Mouse (Mus musculus) regulatory T cell (primary cell): ENCODE measurements at regions not wholly inside any gene's neighbourhood (a gene's known extent, or its start where the extent isn't known, plus 50 kb on each side); places are given as distances from the start of the nearest gene placed in this dataset.
"Not testable (repeated sequence)": the region's sequence is repeated elsewhere in the genome, so short reads cannot be mapped to it uniquely, and the experiment has no call there.

Experiments used
- in situ Hi-C: fragments of 300-600 bp; cut with MboI, MseI; formaldehyde crosslinking; loops from one replicate; pipeline ENCODE4 v1.15.1; 2025; ENCODE audit warnings: high pct_unique_total_duplicates

DNA sequence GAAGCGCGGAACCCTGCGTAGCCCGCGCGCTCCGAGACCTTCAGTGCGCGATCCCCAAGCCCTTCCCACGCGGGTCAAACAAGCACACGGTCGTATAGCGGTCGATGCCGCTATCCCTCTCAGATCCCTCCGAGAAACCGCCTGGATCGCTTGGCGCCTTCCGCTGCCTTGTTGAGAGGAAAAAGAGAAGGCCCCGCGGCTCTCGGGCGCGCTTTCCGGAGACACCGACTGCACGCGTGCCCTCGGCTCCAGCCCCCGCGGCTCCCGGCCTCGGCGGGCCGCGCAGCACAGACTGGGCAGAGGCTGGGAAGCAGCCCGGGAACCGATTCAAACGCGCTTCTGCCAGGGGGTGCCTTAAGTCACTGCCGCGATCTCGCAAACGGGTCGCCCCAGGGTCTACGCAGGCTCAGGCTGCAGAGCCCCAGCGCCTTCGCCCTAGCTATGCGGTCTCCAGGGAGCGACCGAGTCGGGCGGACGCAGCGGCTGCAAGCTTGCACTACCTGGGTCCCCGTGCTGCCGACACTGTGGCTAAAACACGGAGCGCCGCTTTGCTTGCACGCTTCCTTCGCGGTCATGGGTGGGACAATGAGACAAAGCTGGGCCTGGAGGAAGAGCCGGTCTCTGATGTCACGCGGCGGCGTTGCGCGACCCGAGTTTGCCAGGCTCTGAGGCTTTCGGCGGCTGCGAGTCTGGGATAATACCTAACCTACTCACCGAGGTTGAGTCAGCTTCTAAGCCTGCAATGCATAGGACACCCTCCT, 87.3 kb downstream of the Crisp4 start:
- in situ Hi-C loops: no loop called here

DNA sequence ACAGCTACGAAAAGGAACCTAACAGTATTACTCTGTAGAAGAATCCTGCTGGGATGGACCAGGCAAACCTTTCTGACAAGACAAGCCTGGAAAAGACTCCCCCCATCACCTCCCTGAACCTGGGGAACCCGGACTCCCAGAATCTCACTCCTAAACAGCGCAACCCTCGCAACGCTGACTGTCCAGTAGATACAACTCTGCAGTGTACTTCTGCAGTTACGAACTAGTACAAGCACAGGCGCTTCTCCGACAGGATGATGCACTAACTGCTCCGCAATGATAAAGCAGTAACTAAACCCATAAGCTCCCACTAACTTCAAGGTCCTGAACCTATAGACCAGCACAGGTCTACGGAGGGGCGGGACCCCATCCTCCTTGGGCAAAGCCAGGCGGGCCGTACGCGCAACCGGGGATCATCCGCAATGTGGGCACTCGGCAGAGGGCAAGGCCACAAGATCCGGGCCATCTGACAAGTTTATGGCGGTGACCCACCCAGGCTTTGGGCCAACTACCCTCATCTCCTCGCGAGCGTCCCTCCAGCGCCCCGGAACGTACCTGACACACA, 88.0 kb downstream of the Crisp4 start:
- in situ Hi-C loops: no loop called here

DNA sequence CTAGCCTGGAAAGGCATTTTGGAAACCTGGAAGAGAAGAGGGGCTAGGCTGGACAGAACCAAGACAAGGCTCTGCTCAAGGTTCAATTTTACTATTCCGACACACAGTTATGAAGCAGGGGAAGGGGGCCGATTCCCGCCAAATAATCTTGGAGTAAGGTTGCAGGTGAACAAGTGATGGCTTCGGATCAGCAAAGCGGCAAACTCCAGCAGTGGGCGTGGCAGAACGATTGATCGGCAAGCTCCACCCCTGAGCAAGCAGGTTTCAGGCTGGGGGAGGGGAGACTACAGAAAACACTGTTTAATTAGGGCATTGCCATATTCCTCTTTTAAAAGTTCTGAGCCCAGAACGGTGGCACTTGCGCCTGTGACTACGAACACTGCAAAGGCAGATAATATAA, 88.7 kb downstream of the Crisp4 start:
- in situ Hi-C loops: not testable (repeated sequence)

DNA sequence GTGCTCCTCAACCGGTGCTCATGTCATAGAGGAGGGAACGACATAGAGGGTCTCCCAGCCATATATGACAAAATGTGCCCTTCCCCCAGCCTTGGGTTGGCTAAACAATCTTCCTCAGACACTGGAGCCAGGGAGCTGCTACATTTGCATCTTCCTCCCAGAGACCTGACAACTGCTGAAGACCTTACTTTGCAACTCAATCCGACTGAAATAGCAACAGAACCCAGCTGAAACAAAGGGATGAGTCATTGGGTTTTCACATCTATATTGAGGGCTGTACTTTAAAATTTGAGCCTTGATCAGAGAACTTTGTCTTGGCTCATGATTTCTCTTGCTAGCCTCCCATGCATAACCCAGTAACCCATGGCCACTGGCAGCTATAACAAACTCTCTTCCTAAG, 115.5 kb downstream of the Crisp4 start:
- in situ Hi-C loops: loop anchor here (10.0 kb wide), 1 partner anchor 1675 kb away; no protein-coding TSS in a partner anchor

DNA sequence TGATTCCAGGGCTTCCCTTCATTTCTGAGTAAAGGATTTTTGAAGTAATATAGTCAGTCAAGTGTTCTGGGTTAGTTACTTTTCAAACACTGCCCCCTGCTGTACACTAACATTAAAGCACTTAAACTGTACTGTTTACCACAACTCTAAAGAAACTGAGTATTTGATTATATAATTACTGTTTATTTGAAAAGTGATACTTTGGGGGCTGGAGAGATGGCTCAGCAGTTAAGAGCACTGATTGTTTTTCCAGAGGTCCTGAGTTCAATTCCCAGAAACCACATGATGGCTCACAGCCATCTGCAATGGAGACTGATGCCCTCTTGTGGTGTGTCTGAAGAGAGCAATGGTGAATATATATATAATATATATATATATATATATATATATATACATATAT, 132.8 kb downstream of the Crisp4 start:
- in situ Hi-C loops: not testable (repeated sequence)

DNA sequence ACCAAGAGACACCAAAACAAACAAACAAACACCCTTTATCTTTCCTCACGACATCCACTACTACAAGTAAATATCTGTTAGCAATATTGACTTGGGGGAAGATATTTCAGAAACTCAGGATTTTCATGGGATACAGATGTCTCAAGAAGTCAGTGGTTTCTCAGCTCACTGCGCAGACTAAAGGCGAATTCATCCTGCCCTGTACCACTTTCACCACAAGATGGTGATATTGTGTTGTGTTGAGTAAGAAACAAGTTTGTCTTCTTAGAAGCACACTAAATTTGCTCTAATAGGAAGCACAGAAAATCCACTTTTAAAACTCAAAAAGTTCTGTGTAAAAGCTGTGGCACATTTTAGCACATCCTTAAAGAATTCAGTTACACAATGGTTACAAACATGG, 165.1 kb downstream of the Crisp4 start:
- in situ Hi-C loops: no loop called here

DNA sequence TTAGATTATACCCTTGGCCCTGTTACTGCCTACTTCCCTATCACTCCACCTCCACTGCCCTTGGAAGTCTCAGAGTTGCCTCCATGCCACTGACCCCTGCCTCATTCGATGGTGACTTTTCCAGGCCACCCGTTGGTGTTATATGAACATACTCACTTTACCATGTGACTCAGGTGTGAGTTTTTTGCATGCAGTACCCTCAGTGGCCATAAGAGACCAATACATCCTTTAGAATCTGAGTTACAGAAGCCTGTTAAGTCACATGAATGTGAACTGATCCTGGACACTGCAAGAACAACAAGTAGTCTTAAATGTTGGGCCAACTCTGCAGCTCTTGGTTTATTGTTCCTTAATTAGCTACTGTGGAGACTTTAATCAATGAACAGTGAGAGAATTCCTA, 167.6 kb downstream of the Crisp4 start:
- in situ Hi-C loops: loop anchor here (5.0 kb wide), 1 partner anchor 96 kb away; no protein-coding TSS in a partner anchor

DNA sequence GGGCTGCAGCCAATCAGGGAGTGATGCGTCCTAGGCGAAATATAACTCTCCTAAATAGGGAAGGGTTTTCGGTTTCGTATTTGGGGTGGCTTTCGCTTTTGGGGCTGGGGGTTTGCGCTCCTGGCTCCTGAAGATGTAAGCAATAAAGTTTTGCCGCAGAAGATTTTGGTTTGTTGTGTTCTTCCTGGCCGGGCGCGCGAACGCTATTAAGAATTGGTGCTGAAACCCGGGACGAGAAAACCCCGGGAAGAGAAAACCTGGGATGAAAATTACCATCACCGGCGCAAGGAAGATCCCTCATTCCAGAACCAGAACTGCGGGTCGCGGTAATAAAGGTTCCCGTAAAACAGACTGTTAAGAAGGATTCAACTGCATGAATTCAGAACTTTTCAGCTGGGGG, 188.8 kb downstream of the Crisp4 start:
- in situ Hi-C loops: not testable (repeated sequence)

DNA sequence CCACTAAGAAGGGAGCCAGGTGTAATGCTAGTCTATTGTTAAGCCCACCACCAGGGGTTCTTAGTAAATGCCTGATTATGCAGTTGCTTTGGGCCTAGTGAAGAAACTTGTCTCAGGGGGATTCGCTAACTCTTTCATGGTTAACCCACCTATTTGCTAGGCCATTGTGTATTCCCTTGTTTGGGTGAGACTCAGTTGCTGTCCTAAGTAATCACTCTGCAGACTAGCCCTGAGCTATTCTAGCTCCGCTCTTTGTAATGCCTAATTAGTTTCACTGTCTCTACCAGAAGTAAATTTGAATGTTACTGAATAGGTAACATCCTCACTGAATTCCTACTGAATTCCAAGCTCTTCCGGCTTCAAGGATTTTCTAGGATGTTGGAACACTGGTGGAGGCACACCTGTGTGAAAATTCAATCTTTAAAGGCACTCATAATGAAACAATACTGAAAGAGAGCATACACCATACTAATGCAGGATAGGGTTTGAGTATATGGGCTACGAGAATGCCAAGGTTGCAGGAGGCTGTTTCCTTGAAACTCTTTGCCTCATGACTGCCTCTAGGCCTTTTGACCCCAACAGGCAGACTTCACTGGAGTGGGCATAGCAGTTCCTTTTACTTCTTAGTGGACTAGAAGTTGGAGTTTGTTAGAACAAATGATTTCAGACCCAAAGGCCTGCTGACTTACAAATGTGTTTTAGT, 213.4 kb downstream of the Crisp4 start:
- in situ Hi-C loops: not testable (repeated sequence)
